ENCODE assay signal across 8 mouse cellular contexts in the genomic region with DNA sequence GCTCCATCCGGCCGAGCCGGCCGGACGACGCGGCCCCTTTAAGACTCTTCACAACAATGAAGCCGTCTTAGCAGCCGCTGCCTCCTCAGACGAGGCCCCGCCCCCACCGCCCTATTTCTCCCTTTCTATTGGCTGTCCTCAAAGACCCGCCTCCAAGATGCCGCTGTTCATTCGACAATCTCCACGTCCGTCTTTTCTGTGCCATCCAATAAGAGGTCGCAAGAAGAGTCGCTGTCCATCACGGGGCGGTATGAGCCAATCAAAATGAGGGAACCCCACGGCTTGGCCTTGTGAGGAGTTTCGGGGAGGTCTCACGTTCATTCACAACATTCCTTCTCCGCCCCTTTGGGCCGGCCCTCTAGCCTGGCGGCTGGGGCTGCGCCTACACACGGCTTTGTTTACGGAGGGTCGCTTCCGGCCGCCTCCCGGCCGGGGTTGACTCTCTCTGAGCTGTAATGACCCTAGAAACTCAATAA. TPM values are rescaled to one million over a fixed set of nuclear protein-coding genes. Genes with fewer than 3 reads are reported as not detected.
A peak's percentile ranks its signal among the peaks of the same experiment; 100 is the strongest.
DNase-seq lines count a peak whose midpoint lies in the region; ATAC-seq and TF ChIP-seq lines count a peak whose summit lies in the region.

Zswim4 (minus strand) TSS at position 58 of the 476 bp plus-strand sequence.

- peaks cover 5 to 37% of the 10 kb centered on the region in 2 experiments; a peak in 2 of 4 replicates for H3K4me1 ChIP-seq in CH12.LX (ENCODE audit: control insufficient read depth in 1 of 2, insufficient read depth in 2 of 2)
- H3K4me1 ChIP-seq in forebrain, embryonic 11.5 days (replicated peaks; ENCODE audit: control insufficient read depth, insufficient read depth, low read length): no peaks in the 10 kb centered on the region
- H3K4me1 ChIP-seq in heart, embryonic 16.5 days (ENCODE audit: control insufficient read depth, insufficient read depth, low read length): peaks cover 27% of the 10 kb centered on the region
- peaks cover 27% of the 10 kb centered on the region for H3K4me1 ChIP-seq in liver, embryonic 15.5 days (replicated peaks)
- H3K4me1 ChIP-seq in neural tube, embryonic 12.5 days: peaks cover 28% of the 10 kb centered on the region

- peak; percentile 99 for DNase-seq in CH12.LX (ENCODE audit: extremely low read depth)
- peak; percentile 99 for DNase-seq in c-Kit-positive CD71-positive TER-119-negative erythroid progenitor cells, embryonic 14.5 days (ENCODE audit: low read depth)
- DNase-seq in forebrain, embryonic 11.5 days (ENCODE audit: low spot score): peak; percentile 99
- peak; percentile 97 to 99 for DNase-seq in kidney, postnatal 36 days
- peak; percentile 100 for DNase-seq in telencephalon, adult 2 months (ENCODE audit: low read depth, low spot score)

- WGBS in forebrain, embryonic 11.5 days: under 1% methylated on average over 35 of the region's 35 CpGs
- under 1% methylated on average over 35 of the region's 35 CpGs for WGBS in heart, embryonic 16.5 days
- under 1% methylated on average over 35 of the region's 35 CpGs for WGBS in liver, embryonic 15.5 days (ENCODE audit: insufficient replicate concordance)
- WGBS in neural tube, embryonic 12.5 days: under 1% methylated on average over 35 of the region's 35 CpGs

- peak within 1 kb of the TSS; percentile 82 for H3K4me2 ChIP-seq in CH12.LX (ENCODE audit: insufficient read depth, low read depth, poor library complexity, severe bottlenecking)
- peak within 1 kb of the TSS; percentile 92 for H3K4me2 ChIP-seq in forebrain, embryonic 11.5 days (ENCODE audit: low read depth, low read length, severe bottlenecking)
- peak within 1 kb of the TSS; percentile 85 for H3K4me2 ChIP-seq in heart, embryonic 16.5 days (ENCODE audit: low read depth, low read length)
- H3K4me2 ChIP-seq in liver, embryonic 15.5 days: peak within 1 kb of the TSS; percentile 94
- peak within 1 kb of the TSS; percentile 90 for H3K4me2 ChIP-seq in neural tube, embryonic 12.5 days (replicated peaks)

- no peaks in the 10 kb centered on the region for H3K79me2 ChIP-seq in CH12.LX (replicated peaks; ENCODE audit: control insufficient read depth, extremely low read depth, insufficient read depth, poor library complexity, severe bottlenecking)

- dilution Hi-C loops in CH12.LX (cut with MboI; ENCODE audit: extremely low pct_ligation_motif_present, extremely low pct_unique_long_range_greater_than_20kb, low sequenced_read_pairs): no loop called here

- H3K36me3 ChIP-seq in CH12.LX (replicated peaks in 1 of 2; ENCODE audit: control insufficient read depth in 1 of 2, insufficient read depth in 1 of 2, low read length in 1 of 2): peaks cover 3 to 28% of the 10 kb centered on the region in 2 experiments
- H3K36me3 ChIP-seq in forebrain, embryonic 11.5 days (ENCODE audit: control insufficient read depth, insufficient read depth, low read length): peaks cover 6% of the 10 kb centered on the region; the same call in 1 of the 2 replicates
- H3K36me3 ChIP-seq in heart, embryonic 16.5 days (ENCODE audit: control insufficient read depth, insufficient read depth): no peaks in the 10 kb centered on the region
- no peaks in the 10 kb centered on the region for H3K36me3 ChIP-seq in liver, embryonic 15.5 days (replicated peaks)
- H3K36me3 ChIP-seq in neural tube, embryonic 12.5 days: peaks cover 29% of the 10 kb centered on the region

- in situ Hi-C loops in CH12.LX (cut with MboI; ENCODE audit: low pct_ligation_motif_present, low pct_unique_long_range_greater_than_20kb, low sequenced_read_pairs): loop anchor here (10.0 kb wide), 1 partner anchor 48 kb away; no protein-coding TSS in a partner anchor

- no peaks in the 10 kb centered on the region for H3K27me3 ChIP-seq in CH12.LX (replicated peaks)
- H3K27me3 ChIP-seq in forebrain, embryonic 11.5 days (ENCODE audit: control insufficient read depth, insufficient read depth, low read length): no peaks in the 10 kb centered on the region
- H3K27me3 ChIP-seq in heart, embryonic 16.5 days (ENCODE audit: control insufficient read depth, insufficient read depth, low read length): no peaks in the 10 kb centered on the region
- H3K27me3 ChIP-seq in liver, embryonic 15.5 days: no peaks in the 10 kb centered on the region
- no peaks in the 10 kb centered on the region for H3K27me3 ChIP-seq in neural tube, embryonic 12.5 days (replicated peaks)

- peak; percentile 99 for ATAC-seq in forebrain, embryonic 11.5 days (replicated peaks; ENCODE audit: low FRiP score)
- peak; percentile 97 for ATAC-seq in heart, embryonic 16.5 days (replicated peaks; ENCODE audit: extremely low read depth, insufficient read depth, low FRiP score)
- ATAC-seq in liver, embryonic 15.5 days (ENCODE audit: insufficient read depth): peak; percentile 99
- peak; percentile 98 for ATAC-seq in neural tube, embryonic 12.5 days (ENCODE audit: low FRiP score, low read depth)

- H3K9me3 ChIP-seq in CH12.LX (replicated peaks; ENCODE audit: low read length): no peaks in the 10 kb centered on the region
- H3K9me3 ChIP-seq in forebrain, embryonic 11.5 days (ENCODE audit: control insufficient read depth, low read length): no peaks in the 10 kb centered on the region
- no peaks in the 10 kb centered on the region for H3K9me3 ChIP-seq in heart, embryonic 16.5 days (replicated peaks; ENCODE audit: control insufficient read depth, low read length)
- no peaks in the 10 kb centered on the region for H3K9me3 ChIP-seq in liver, embryonic 15.5 days (replicated peaks)
- H3K9me3 ChIP-seq in neural tube, embryonic 12.5 days: no peaks in the 10 kb centered on the region

- H3K4me3 ChIP-seq in CH12.LX (replicated peaks in 1 of 3; ENCODE audit: low read depth in 2 of 3, low read length in 2 of 3, poor library complexity in 1 of 3): peak within 1 kb of the TSS; percentile 63 to 86 (median 74)
- H3K4me3 ChIP-seq in forebrain, embryonic 11.5 days (ENCODE audit: low read depth, low read length): peak within 1 kb of the TSS; percentile 90
- peak within 1 kb of the TSS; percentile 89 for H3K4me3 ChIP-seq in heart, embryonic 16.5 days (ENCODE audit: low read length)
- H3K4me3 ChIP-seq in liver, embryonic 15.5 days (replicated peaks): peak within 1 kb of the TSS; percentile 90
- H3K4me3 ChIP-seq in neural tube, embryonic 12.5 days: peak within 1 kb of the TSS; percentile 90

- TF ChIP-seq RAD21 in CH12.LX (IDR thresholded peaks at IDR 0.05; ENCODE audit: low read depth, low read length): no peak

- TF ChIP-seq POLR2A in CH12.LX (IDR thresholded peaks at IDR 0.05; ENCODE audit: low read depth, low read length): peak; percentile 62

- no peak for TF ChIP-seq EP300 in CH12.LX (IDR thresholded peaks at IDR 0.05; ENCODE audit: low read length)

- no peak for TF ChIP-seq CTCF in CH12.LX (conservative IDR thresholded peaks at IDR 0.05 in 1 of 2, IDR thresholded peaks at IDR 0.05 in 1 of 2; ENCODE audit: low read depth in 2 of 2, low read length in 2 of 2)

- no peak within 1 kb of the TSS for H3K27ac ChIP-seq in CH12.LX (ENCODE audit: insufficient read depth, low read depth)
- peak within 1 kb of the TSS; percentile 65; the same call in 1 of the 2 replicates for H3K27ac ChIP-seq in forebrain, embryonic 11.5 days (ENCODE audit: low read depth, low read length)
- peak within 1 kb of the TSS; percentile 74 for H3K27ac ChIP-seq in heart, embryonic 16.5 days (ENCODE audit: low read length)
- peak within 1 kb of the TSS; percentile 78 for H3K27ac ChIP-seq in liver, embryonic 15.5 days (replicated peaks)
- peak within 1 kb of the TSS; percentile 68; the same call in 1 of the 2 replicates for H3K27ac ChIP-seq in neural tube, embryonic 12.5 days

- peak within 1 kb of the TSS; percentile 91 for H3K9ac ChIP-seq in CH12.LX (ENCODE audit: insufficient read depth, low read depth)
- H3K9ac ChIP-seq in forebrain, embryonic 11.5 days (ENCODE audit: low read length): peak within 1 kb of the TSS; percentile 93
- peak within 1 kb of the TSS; percentile 97 for H3K9ac ChIP-seq in heart, embryonic 16.5 days (ENCODE audit: low read length)
- peak within 1 kb of the TSS; percentile 93 for H3K9ac ChIP-seq in liver, embryonic 15.5 days
- H3K9ac ChIP-seq in neural tube, embryonic 12.5 days: peak within 1 kb of the TSS; percentile 98

TF ChIP-seq in CH12.LX, 34 proteins besides CTCF, POLR2A, EP300 and RAD21 (continues in another document):
- TF ChIP-seq ZMIZ1 (IDR thresholded peaks at IDR 0.05; ENCODE audit: low read depth, low read length) (0 out of 2 replicates have a peak, but pooled peaks have one; percentile 19), NRF1 (IDR thresholded peaks at IDR 0.05; ENCODE audit: low read depth, low read length) (peak; percentile 54), MXI1 (IDR thresholded peaks at IDR 0.05; ENCODE audit: low read depth, low read length) (peak; percentile 81), JUN (IDR thresholded peaks at IDR 0.05; ENCODE audit: insufficient read depth, low read depth, low read length) (no peak), KAT2A (IDR thresholded peaks at IDR 0.05; ENCODE audit: insufficient replicate concordance, low read length) (0 out of 2 replicates have a peak, but pooled peaks have one; percentile 44), HCFC1 (IDR thresholded peaks at IDR 0.05; ENCODE audit: low read depth, low read length) (peak; percentile 53), RCOR1 (conservative IDR thresholded peaks at IDR 0.05; ENCODE audit: low read depth, low read length) (no peak), ZKSCAN1 (IDR thresholded peaks at IDR 0.05; ENCODE audit: borderline replicate concordance, low read depth, low read length) (no peak), CHD1 (IDR thresholded peaks at IDR 0.05; ENCODE audit: low read depth, low read length) (no peak), ELF1 (IDR thresholded peaks at IDR 0.05; ENCODE audit: low read depth, low read length) (peak; percentile 21; the same call in 1 of the 2 replicates), ETS1 (conservative IDR thresholded peaks at IDR 0.05; ENCODE audit: low read depth, low read length) (no peak), MEF2A (IDR thresholded peaks at IDR 0.05; ENCODE audit: borderline replicate concordance, low read depth, low read length) (no peak), USF2 (conservative IDR thresholded peaks at IDR 0.05; ENCODE audit: low read depth, low read length) (peak; percentile 67), GABPA (IDR thresholded peaks at IDR 0.05; ENCODE audit: insufficient replicate concordance, low read depth, low read length) (no peak), TBP (conservative IDR thresholded peaks at IDR 0.05; ENCODE audit: low read depth, low read length) (0 out of 2 replicates have a peak, but pooled peaks have one; percentile 63), ZC3H11A (IDR thresholded peaks at IDR 0.05; ENCODE audit: low read depth, low read length) (no peak)

RNA-seq across cellular contexts. Expression of gene Zswim4, which starts in this region (rescaled TPM):
- 6.3 and 9.7 TPM in 2 replicates for total RNA-seq in CH12.LX (2012; rRNA removed)
- total RNA-seq in CH12.LX (2014; rRNA removed): 4.7 and 4.9 TPM in 2 replicates
- polyA plus RNA-seq in CH12.LX (2012; ENCODE audit: insufficient read length, low read depth): 6.5 and 9.1 TPM in 2 replicates
- 34.7 and 37.1 TPM in 2 replicates for polyA plus RNA-seq in forebrain, embryonic 11.5 days (2014; fragmentation: Nextera tagmentation; extraction: Ambion mirVana)
- polyA plus RNA-seq in heart, embryonic 16.5 days (2015; fragmentation: Nextera tagmentation; extraction: Ambion mirVana): 8.4 and 9.9 TPM in 2 replicates
- polyA plus RNA-seq in liver, embryonic 15.5 days (2015; fragmentation: Nextera tagmentation; extraction: Ambion mirVana): 2.0 and 2.5 TPM in 2 replicates
- 52.8 and 57.9 TPM in 2 replicates for polyA plus RNA-seq in neural tube, embryonic 12.5 days (2016; fragmentation: Nextera tagmentation; extraction: Ambion mirVana)
